Mouse (Mus musculus): ENCODE measurements around the gene Stag3. TPM values are rescaled to one million over a fixed set of nuclear protein-coding genes. Genes with fewer than 3 reads are reported as not detected.

Stag3 gene
- polyA plus RNA-seq, 1 experiment, result 0.33 TPM

GRCm38 (mm10) chr5:138280425-138280768, 357 bp downstream of the Stag3 start:
- 28% methylated on average over 26 of the region's 26 CpGs for WGBS
- TF ChIP-seq CTCF (IDR thresholded peaks at IDR 0.05; ENCODE audit: extremely low read depth, insufficient read length, insufficient replicate concordance, low read depth, low read length) (no peak), POLR2A (IDR thresholded peaks at IDR 0.05; ENCODE audit: low read depth, low read length) (no peak)

GRCm38 (mm10) chr5:138280829-138281228, 789 bp downstream of the Stag3 start:
- Histone ChIP-seq H3K27ac (ENCODE audit: insufficient read depth, low read depth, low read length) (no peak overlapping the region), H3K4me3 (ENCODE audit: low read depth, low read length) (no peak overlapping the region), H3K36me3 (ENCODE audit: control insufficient read depth, insufficient read depth, low read length) (no peaks in the 10 kb centered on the region), H3K4me1 (ENCODE audit: control insufficient read depth, insufficient read depth, insufficient read length, low read length) (peaks cover 6% of the 10 kb centered on the region), H3K27me3 (ENCODE audit: control insufficient read depth, insufficient read depth, low read length) (peaks cover 6% of the 10 kb centered on the region; the same call in 1 of the 2 replicates)
- no peak for TF ChIP-seq POLR2A (IDR thresholded peaks at IDR 0.05; ENCODE audit: low read depth, low read length)
- no peak for TF ChIP-seq CTCF (IDR thresholded peaks at IDR 0.05; ENCODE audit: extremely low read depth, insufficient read length, insufficient replicate concordance, low read depth, low read length)
- WGBS, result 94% methylated on average over 15 of the region's 15 CpGs

More at GRCm38 (mm10) chr5:138280425-138280768, 357 bp downstream of the Stag3 start:
- H3K27me3 ChIP-seq (ENCODE audit: control insufficient read depth, insufficient read depth, low read length), result peaks cover 6% of the 10 kb centered on the region; the same call in 1 of the 2 replicates
- H3K36me3 ChIP-seq (ENCODE audit: control insufficient read depth, insufficient read depth, low read length), result no peaks in the 10 kb centered on the region
- H3K27ac ChIP-seq (ENCODE audit: insufficient read depth, low read depth, low read length), result no peak overlapping the region
- peaks cover 6% of the 10 kb centered on the region for H3K4me1 ChIP-seq (ENCODE audit: control insufficient read depth, insufficient read depth, insufficient read length, low read length)
- peak overlapping the region; percentile 62 for H3K4me3 ChIP-seq (ENCODE audit: low read depth, low read length)

GRCm38 (mm10) chr5:138281798-138282197, 1.8 kb downstream of the Stag3 start:
- no peak for TF ChIP-seq CTCF (IDR thresholded peaks at IDR 0.05; ENCODE audit: extremely low read depth, insufficient read length, insufficient replicate concordance, low read depth, low read length)
- TF ChIP-seq POLR2A (IDR thresholded peaks at IDR 0.05; ENCODE audit: low read depth, low read length), result no peak
- 84% methylated on average over 2 of the region's 2 CpGs for WGBS
- Histone ChIP-seq H3K4me3 (ENCODE audit: low read depth, low read length) (no peak overlapping the region), H3K27ac (ENCODE audit: insufficient read depth, low read depth, low read length) (no peak overlapping the region), H3K36me3 (ENCODE audit: control insufficient read depth, insufficient read depth, low read length) (no peaks in the 10 kb centered on the region), H3K27me3 (ENCODE audit: control insufficient read depth, insufficient read depth, low read length) (peaks cover 6% of the 10 kb centered on the region; the same call in 1 of the 2 replicates), H3K4me1 (ENCODE audit: control insufficient read depth, insufficient read depth, insufficient read length, low read length) (peaks cover 6% of the 10 kb centered on the region)

GRCm38 (mm10) chr5:138283540-138283939, 3.5 kb downstream of the Stag3 start:
- peaks cover 6% of the 10 kb centered on the region; the same call in 1 of the 2 replicates for H3K27me3 ChIP-seq (ENCODE audit: control insufficient read depth, insufficient read depth, low read length)
- no peak overlapping the region for H3K4me3 ChIP-seq (ENCODE audit: low read depth, low read length)
- no peak overlapping the region for H3K27ac ChIP-seq (ENCODE audit: insufficient read depth, low read depth, low read length)
- H3K4me1 ChIP-seq (ENCODE audit: control insufficient read depth, insufficient read depth, insufficient read length, low read length), result peaks cover 6% of the 10 kb centered on the region
- TF ChIP-seq POLR2A (IDR thresholded peaks at IDR 0.05; ENCODE audit: low read depth, low read length) (no peak), CTCF (IDR thresholded peaks at IDR 0.05; ENCODE audit: extremely low read depth, insufficient read length, insufficient replicate concordance, low read depth, low read length) (no peak)
- H3K36me3 ChIP-seq (ENCODE audit: control insufficient read depth, insufficient read depth, low read length), result no peaks in the 10 kb centered on the region
- WGBS, result 67% methylated on average over 1 of the region's 1 CpGs

- no peak overlapping the region for H3K4me3 ChIP-seq (ENCODE audit: low read depth, low read length)
- H3K27ac ChIP-seq (ENCODE audit: insufficient read depth, low read depth, low read length), result no peak overlapping the region
- H3K27me3 ChIP-seq (ENCODE audit: control insufficient read depth, insufficient read depth, low read length), result no peaks in the 10 kb centered on the region
- 72% methylated on average over 3 of the region's 3 CpGs for WGBS
- no peaks in the 10 kb centered on the region for H3K36me3 ChIP-seq (ENCODE audit: control insufficient read depth, insufficient read depth, low read length)
- TF ChIP-seq CTCF (IDR thresholded peaks at IDR 0.05; ENCODE audit: extremely low read depth, insufficient read length, insufficient replicate concordance, low read depth, low read length), result no peak
- no peak for TF ChIP-seq POLR2A (IDR thresholded peaks at IDR 0.05; ENCODE audit: low read depth, low read length)
- peaks cover 2% of the 10 kb centered on the region; the same call in 1 of the 2 replicates for H3K4me1 ChIP-seq (ENCODE audit: control insufficient read depth, insufficient read depth, insufficient read length, low read length)
Observed at GRCm38 (mm10) chr5:138287861-138288260, 7.8 kb downstream of the Stag3 start.

- H3K4me3 ChIP-seq (ENCODE audit: low read depth, low read length), result no peak overlapping the region
- 19% methylated on average over 1 of the region's 1 CpGs for WGBS
- peaks cover 2% of the 10 kb centered on the region; the same call in 1 of the 2 replicates for H3K4me1 ChIP-seq (ENCODE audit: control insufficient read depth, insufficient read depth, insufficient read length, low read length)
- no peaks in the 10 kb centered on the region for H3K36me3 ChIP-seq (ENCODE audit: control insufficient read depth, insufficient read depth, low read length)
- TF ChIP-seq CTCF (IDR thresholded peaks at IDR 0.05; ENCODE audit: extremely low read depth, insufficient read length, insufficient replicate concordance, low read depth, low read length), result no peak
- TF ChIP-seq POLR2A (IDR thresholded peaks at IDR 0.05; ENCODE audit: low read depth, low read length), result no peak
- no peaks in the 10 kb centered on the region for H3K27me3 ChIP-seq (ENCODE audit: control insufficient read depth, insufficient read depth, low read length)
- H3K27ac ChIP-seq (ENCODE audit: insufficient read depth, low read depth, low read length), result no peak overlapping the region
Observed at GRCm38 (mm10) chr5:138291638-138292037, 11.6 kb downstream of the Stag3 start.

- H3K4me3 ChIP-seq (ENCODE audit: low read depth, low read length), result no peak overlapping the region
- H3K36me3 ChIP-seq (ENCODE audit: control insufficient read depth, insufficient read depth, low read length), result no peaks in the 10 kb centered on the region
- peaks cover 2% of the 10 kb centered on the region; the same call in 1 of the 2 replicates for H3K4me1 ChIP-seq (ENCODE audit: control insufficient read depth, insufficient read depth, insufficient read length, low read length)
- TF ChIP-seq POLR2A (IDR thresholded peaks at IDR 0.05; ENCODE audit: low read depth, low read length) (no peak), CTCF (IDR thresholded peaks at IDR 0.05; ENCODE audit: extremely low read depth, insufficient read length, insufficient replicate concordance, low read depth, low read length) (no peak)
- no peaks in the 10 kb centered on the region for H3K27me3 ChIP-seq (ENCODE audit: control insufficient read depth, insufficient read depth, low read length)
- H3K27ac ChIP-seq (ENCODE audit: insufficient read depth, low read depth, low read length), result no peak overlapping the region
Observed at GRCm38 (mm10) chr5:138294158-138294557, 14.1 kb downstream of the Stag3 start.

All from small intestine, adult 2 months (tissue).